Mouse (Mus musculus) G1E (cell line): ENCODE measurements around the gene Atp2a3.

Source experiments
- CTCF ChIP-seq: IDR thresholded peaks from 2 replicates; pipeline ENCODE4 v1.5.1; 2012; ENCODE audit warnings: low read depth, low read length, inconsistent platforms, mixed read lengths
- GATA1 ChIP-seq: IDR thresholded peaks from 2 replicates; pipeline ENCODE4 v1.6.1; 2012; ENCODE audit warnings: borderline replicate concordance, low read length, inconsistent platforms, mixed read lengths
- POLR2AphosphoS5 ChIP-seq: IDR thresholded peaks from 2 replicates; pipeline ENCODE4 v1.6.1; 2012; ENCODE audit warnings: low read depth, low read length, inconsistent platforms; ENCODE audit not compliant: insufficient replicate concordance
- TAL1 ChIP-seq: conservative IDR thresholded peaks from 2 replicates; pipeline ENCODE4 v1.6.1; 2012; ENCODE audit warnings: low read depth, low read length, inconsistent platforms, mixed read lengths

DNA sequence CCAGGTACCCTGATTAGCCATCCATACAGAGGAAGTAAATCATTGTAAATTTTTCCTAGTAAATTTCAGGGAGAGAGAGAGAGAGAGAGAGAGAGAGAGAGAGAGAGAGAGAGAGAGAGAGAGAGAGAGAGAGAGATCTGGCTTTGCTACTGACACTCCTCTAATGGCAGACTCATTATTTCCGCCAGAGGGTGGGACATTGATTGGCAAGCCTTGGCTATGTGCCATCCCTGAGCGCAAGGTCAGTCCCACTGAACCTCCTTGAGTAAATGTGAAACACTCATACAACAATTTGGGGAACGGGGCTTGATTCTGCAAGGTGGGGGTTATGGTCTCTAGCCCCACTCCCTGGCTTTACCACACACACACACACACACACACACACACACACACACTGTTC, 46.1 kb downstream of the Atp2a3 start:
- TF ChIP-seq CTCF (no peak), TAL1 (no peak), GATA1 (no peak), POLR2AphosphoS5 (no peak)
